Mouse (Mus musculus): ENCODE data around the gene Zdhhc7. TPM values are rescaled to one million over a fixed set of nuclear protein-coding genes. Genes with fewer than 3 reads are reported as not detected.

Gene Zdhhc7
- total RNA-seq (2021): 10 to 100 TPM; 39.5 to 40.8 TPM

GRCm38 (mm10) chr8:120101068-120101972, at the start of gene Zdhhc7:
Zdhhc7 (minus strand) TSS chr8:120101482.
- DNase-seq: peak; percentile 83

GRCm38 (mm10) chr8:120150028-120150427, 48.7 kb upstream of the Zdhhc7 start:
- DNase-seq: no peak

GRCm38 (mm10) chr8:120146051-120146450, 44.8 kb upstream of the Zdhhc7 start:
- no peak for DNase-seq

GRCm38 (mm10) chr8:120144652-120145301, 43.5 kb upstream of the Zdhhc7 start:
- no peak for DNase-seq

GRCm38 (mm10) chr8:120143911-120144651, 42.8 kb upstream of the Zdhhc7 start:
- DNase-seq: peak; percentile 47

GRCm38 (mm10) chr8:120140769-120141168, 39.5 kb upstream of the Zdhhc7 start:
- DNase-seq: no peak

- no peak for DNase-seq
These were observed 37.7 kb upstream of the Zdhhc7 start for GRCm38 (mm10) chr8:120138958-120139357.

GRCm38 (mm10) chr8:120136618-120137017, 35.3 kb upstream of the Zdhhc7 start:
- peak; percentile 72 for DNase-seq

GRCm38 (mm10) chr8:120135687-120136086, 34.4 kb upstream of the Zdhhc7 start:
- no peak for DNase-seq

- no peak for DNase-seq
These were observed 31.9 kb upstream of the Zdhhc7 start for GRCm38 (mm10) chr8:120133169-120133568.

GRCm38 (mm10) chr8:120131158-120131557, 29.9 kb upstream of the Zdhhc7 start:
- no peak for DNase-seq

GRCm38 (mm10) chr8:120129547-120129946, 28.3 kb upstream of the Zdhhc7 start:
- no peak for DNase-seq

- peak; percentile 50 for DNase-seq
These were observed 25.3 kb upstream of the Zdhhc7 start for GRCm38 (mm10) chr8:120126357-120127161.

GRCm38 (mm10) chr8:120124836-120125389, 23.6 kb upstream of the Zdhhc7 start:
- DNase-seq: no peak

- DNase-seq: no peak
These were observed 23.0 kb upstream of the Zdhhc7 start for GRCm38 (mm10) chr8:120124261-120124660.

- no peak for DNase-seq
These were observed 19.7 kb upstream of the Zdhhc7 start for GRCm38 (mm10) chr8:120120951-120121350.

GRCm38 (mm10) chr8:120119931-120120330, 18.6 kb upstream of the Zdhhc7 start:
- no peak for DNase-seq

GRCm38 (mm10) chr8:120119429-120119828, 18.1 kb upstream of the Zdhhc7 start:
- DNase-seq: no peak

GRCm38 (mm10) chr8:120118847-120119246, 17.6 kb upstream of the Zdhhc7 start:
- no peak for DNase-seq

GRCm38 (mm10) chr8:120118162-120118561, 16.9 kb upstream of the Zdhhc7 start:
- DNase-seq: no peak

GRCm38 (mm10) chr8:120116600-120116999, 15.3 kb upstream of the Zdhhc7 start:
- DNase-seq: no peak

All from heart, postnatal 4 days (tissue).